Mouse (Mus musculus): ENCODE measurements around the gene Cfi. TPM values are rescaled to one million over a fixed set of nuclear protein-coding genes. Genes with fewer than 3 reads are reported as not detected.

The Cfi gene
- polyA plus RNA-seq (2014; fragmentation: Nextera tagmentation; extraction: Ambion mirVana) = 0.56 and 0.97 TPM in 2 replicates

DNA sequence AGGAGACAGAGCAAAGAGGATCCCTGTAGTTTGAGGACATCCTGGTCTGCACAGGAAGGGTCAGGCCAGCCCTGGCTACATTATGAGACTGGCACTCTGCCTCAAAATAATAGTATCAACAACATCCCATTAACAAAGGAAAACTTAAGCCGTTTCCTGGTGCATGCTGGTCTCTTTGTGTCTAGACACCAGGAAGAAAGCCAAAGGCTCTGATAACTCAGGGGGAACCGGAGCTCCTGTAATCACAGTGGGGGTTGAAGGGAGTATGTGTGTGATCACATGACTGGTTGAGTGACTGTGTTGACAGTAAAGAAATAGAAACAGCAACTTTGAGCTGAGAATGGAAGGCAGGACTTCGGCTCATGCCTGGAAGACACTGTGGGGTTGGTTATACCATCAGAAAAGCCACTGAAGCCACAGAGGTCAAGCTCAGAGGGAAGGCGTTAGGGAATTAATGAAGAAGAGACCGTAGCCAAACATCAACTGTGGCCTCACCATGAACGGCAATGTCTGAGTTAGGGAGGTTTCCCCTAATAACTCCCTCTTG is at the start of gene Cfi:
Gene Cfi (plus strand): TSS at position 497 of the 547 bp plus-strand sequence.
- no peak for ATAC-seq (ENCODE audit: low FRiP score)
- H3K9ac ChIP-seq = no peak within 1 kb of the TSS
- no peaks in the 10 kb centered on the region for H3K36me3 ChIP-seq (replicated peaks; ENCODE audit: control insufficient read depth, insufficient read depth)
- 69% methylated on average over 6 of the region's 6 CpGs for WGBS
- no peak within 1 kb of the TSS for H3K27ac ChIP-seq
- H3K4me2 ChIP-seq (replicated peaks) = peak within 1 kb of the TSS; percentile 28
- no peak within 1 kb of the TSS for H3K4me3 ChIP-seq (replicated peaks; ENCODE audit: low read length)
- no peaks in the 10 kb centered on the region for H3K27me3 ChIP-seq (ENCODE audit: control insufficient read depth, insufficient read depth, low read length)
- no peaks in the 10 kb centered on the region for H3K9me3 ChIP-seq (ENCODE audit: control insufficient read depth, low read length)
- H3K4me1 ChIP-seq (replicated peaks; ENCODE audit: control insufficient read depth, insufficient read depth, low read length) = no peaks in the 10 kb centered on the region
- no peak for DNase-seq (ENCODE audit: low spot score)

DNA sequence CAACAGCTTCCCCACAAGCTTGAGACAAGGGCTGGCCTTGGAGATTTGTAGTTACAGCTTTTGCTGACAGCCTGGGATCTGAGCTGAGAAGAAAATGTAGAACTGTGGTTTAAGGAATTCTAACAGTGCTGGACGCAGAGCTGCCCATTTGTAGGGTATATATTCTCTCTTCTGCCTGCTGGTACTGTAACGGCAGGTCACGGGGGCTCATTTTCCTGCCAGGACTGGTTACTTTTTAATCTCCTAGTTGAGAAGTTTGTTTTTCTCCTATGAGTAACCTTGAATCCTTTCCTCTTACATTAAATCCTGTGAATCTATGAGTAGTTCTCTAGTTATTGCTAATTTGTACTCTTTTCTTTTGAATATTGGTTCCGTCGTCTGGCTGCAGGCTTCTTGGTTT is 41.9 kb upstream of the Cfi start:
- H3K9me3 ChIP-seq (ENCODE audit: control insufficient read depth, low read length) = no peaks in the 10 kb centered on the region
- no peaks in the 10 kb centered on the region for H3K27me3 ChIP-seq (ENCODE audit: control insufficient read depth, insufficient read depth, low read length)
- H3K4me2 ChIP-seq (replicated peaks) = no peak overlapping the region
- DNase-seq (ENCODE audit: low spot score) (no peak), ATAC-seq (ENCODE audit: low FRiP score) (no peak)
- H3K4me3 ChIP-seq (replicated peaks; ENCODE audit: low read length) = no peak overlapping the region
- no peak overlapping the region for H3K9ac ChIP-seq
- no peaks in the 10 kb centered on the region for H3K36me3 ChIP-seq (replicated peaks; ENCODE audit: control insufficient read depth, insufficient read depth)
- no peak overlapping the region for H3K27ac ChIP-seq
- 92% methylated on average over 5 of the region's 5 CpGs for WGBS
- H3K4me1 ChIP-seq (replicated peaks; ENCODE audit: control insufficient read depth, insufficient read depth, low read length) = no peaks in the 10 kb centered on the region

DNA sequence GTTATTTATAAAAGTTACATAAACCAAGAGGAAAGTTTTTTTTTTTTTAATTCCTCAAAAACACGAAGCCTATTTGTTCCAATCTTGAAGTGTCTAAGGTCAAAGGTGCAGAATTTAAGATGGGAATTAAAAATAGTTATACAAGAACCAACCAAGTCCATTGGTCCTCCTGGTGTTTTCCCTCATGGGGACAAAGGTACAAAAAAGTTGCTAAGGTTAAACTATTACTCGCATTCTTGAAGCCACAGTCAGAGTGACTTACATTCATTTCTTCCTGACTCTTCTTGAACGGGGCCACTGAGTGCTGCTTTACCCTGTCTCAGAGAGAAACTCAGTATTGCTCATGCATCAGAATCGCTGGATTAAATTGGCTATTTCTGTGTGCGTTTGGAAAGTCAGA is 38.3 kb upstream of the Cfi start:
- Histone ChIP-seq H3K4me1 (replicated peaks; ENCODE audit: control insufficient read depth, insufficient read depth, low read length) (no peaks in the 10 kb centered on the region), H3K9me3 (ENCODE audit: control insufficient read depth, low read length) (no peaks in the 10 kb centered on the region), H3K4me3 (replicated peaks; ENCODE audit: low read length) (no peak overlapping the region), H3K36me3 (replicated peaks; ENCODE audit: control insufficient read depth, insufficient read depth) (no peaks in the 10 kb centered on the region), H3K27me3 (ENCODE audit: control insufficient read depth, insufficient read depth, low read length) (no peaks in the 10 kb centered on the region), H3K9ac (no peak overlapping the region), H3K27ac (no peak overlapping the region), H3K4me2 (replicated peaks) (no peak overlapping the region)
- 84% methylated on average over 5 of the region's 5 CpGs for WGBS
- ATAC-seq (ENCODE audit: low FRiP score) (no peak), DNase-seq (ENCODE audit: low spot score) (no peak)

DNA sequence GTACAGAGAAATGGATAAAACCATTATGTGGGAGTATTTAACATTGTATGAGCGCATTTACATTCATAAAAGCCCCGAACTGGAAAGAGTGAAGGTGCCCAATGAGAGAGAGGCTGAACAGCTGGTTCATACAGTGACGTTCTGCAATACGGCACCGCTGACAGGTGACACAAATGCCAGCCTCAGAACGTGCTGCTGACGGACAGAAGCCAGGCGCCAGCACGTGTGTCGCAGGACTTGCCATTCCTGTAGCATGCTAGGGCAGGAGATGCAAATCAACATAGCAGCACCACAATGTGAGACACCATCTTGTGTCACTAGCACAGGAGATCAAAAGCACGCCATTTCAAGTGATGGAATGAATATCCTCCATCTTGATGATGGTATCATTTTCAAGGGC is 37.1 kb upstream of the Cfi start:
- Histone ChIP-seq H3K9ac (no peak overlapping the region), H3K9me3 (ENCODE audit: control insufficient read depth, low read length) (no peaks in the 10 kb centered on the region), H3K4me1 (replicated peaks; ENCODE audit: control insufficient read depth, insufficient read depth, low read length) (no peaks in the 10 kb centered on the region), H3K4me2 (replicated peaks) (no peak overlapping the region), H3K27me3 (ENCODE audit: control insufficient read depth, insufficient read depth, low read length) (no peaks in the 10 kb centered on the region), H3K27ac (no peak overlapping the region), H3K4me3 (replicated peaks; ENCODE audit: low read length) (no peak overlapping the region), H3K36me3 (replicated peaks; ENCODE audit: control insufficient read depth, insufficient read depth) (no peaks in the 10 kb centered on the region)
- no peak for ATAC-seq (ENCODE audit: low FRiP score)
- no peak for DNase-seq (ENCODE audit: low spot score)
- 82% methylated on average over 11 of the region's 11 CpGs for WGBS

DNA sequence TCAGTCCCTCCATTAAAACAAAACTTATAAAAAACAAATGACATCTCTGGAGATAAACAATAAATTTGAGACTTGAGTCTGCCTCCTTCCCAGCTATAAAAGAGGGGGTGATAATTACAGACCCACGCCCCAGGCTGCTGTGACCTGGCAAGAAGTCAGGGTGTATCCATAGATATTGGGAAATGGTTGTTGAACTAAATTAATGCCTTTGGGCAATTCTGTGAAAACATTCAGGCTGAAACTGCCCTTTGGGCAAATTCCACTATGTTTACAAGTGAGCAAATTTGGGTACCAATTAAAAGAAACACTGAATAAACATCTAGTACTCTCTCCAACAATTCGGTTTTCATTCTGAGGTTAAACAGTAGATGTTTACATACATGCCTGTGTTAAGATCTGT is 36.7 kb upstream of the Cfi start:
- Histone ChIP-seq H3K27ac (no peak overlapping the region), H3K4me2 (replicated peaks) (no peak overlapping the region), H3K9me3 (ENCODE audit: control insufficient read depth, low read length) (no peaks in the 10 kb centered on the region), H3K4me3 (replicated peaks; ENCODE audit: low read length) (no peak overlapping the region), H3K4me1 (replicated peaks; ENCODE audit: control insufficient read depth, insufficient read depth, low read length) (no peaks in the 10 kb centered on the region), H3K27me3 (ENCODE audit: control insufficient read depth, insufficient read depth, low read length) (no peaks in the 10 kb centered on the region), H3K9ac (no peak overlapping the region), H3K36me3 (replicated peaks; ENCODE audit: control insufficient read depth, insufficient read depth) (no peaks in the 10 kb centered on the region)
- no peak for DNase-seq (ENCODE audit: low spot score)
- no peak for ATAC-seq (ENCODE audit: low FRiP score)
- WGBS = 93% methylated on average over 2 of the region's 2 CpGs

DNA sequence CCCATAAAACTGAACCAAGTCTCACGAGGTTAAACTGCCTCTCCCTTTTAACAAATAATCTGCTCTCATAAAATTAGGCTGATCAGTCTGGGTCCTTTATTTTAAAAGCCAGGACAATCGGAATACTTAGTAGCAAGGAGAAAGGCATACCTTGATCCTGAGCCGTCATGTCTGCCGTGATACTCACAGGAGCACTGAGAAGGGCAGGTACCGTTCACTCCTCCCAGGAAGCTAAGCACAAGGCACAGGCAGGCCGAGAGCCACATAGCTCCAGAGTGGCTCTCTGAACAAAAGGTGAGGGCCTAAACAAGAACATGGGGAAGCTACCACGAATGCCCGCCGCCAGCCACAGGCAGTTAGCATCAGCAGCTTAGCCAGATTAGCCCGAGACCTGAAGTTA is 31.9 kb upstream of the Cfi start, which contains the start of gene Lrit3:
Gene Lrit3 (minus strand): TSS at position 266 of the 400 bp plus-strand sequence.
- Histone ChIP-seq H3K4me2 (replicated peaks) (no peak within 1 kb of the TSS), H3K9ac (no peak within 1 kb of the TSS), H3K4me3 (replicated peaks; ENCODE audit: low read length) (no peak within 1 kb of the TSS), H3K36me3 (replicated peaks; ENCODE audit: control insufficient read depth, insufficient read depth) (no peaks in the 10 kb centered on the region), H3K27me3 (ENCODE audit: control insufficient read depth, insufficient read depth, low read length) (no peaks in the 10 kb centered on the region), H3K27ac (no peak within 1 kb of the TSS), H3K4me1 (replicated peaks; ENCODE audit: control insufficient read depth, insufficient read depth, low read length) (no peaks in the 10 kb centered on the region), H3K9me3 (ENCODE audit: control insufficient read depth, low read length) (no peaks in the 10 kb centered on the region)
- DNase-seq (ENCODE audit: low spot score) (no peak), ATAC-seq (ENCODE audit: low FRiP score) (no peak)
- 88% methylated on average over 10 of the region's 10 CpGs for WGBS

DNA sequence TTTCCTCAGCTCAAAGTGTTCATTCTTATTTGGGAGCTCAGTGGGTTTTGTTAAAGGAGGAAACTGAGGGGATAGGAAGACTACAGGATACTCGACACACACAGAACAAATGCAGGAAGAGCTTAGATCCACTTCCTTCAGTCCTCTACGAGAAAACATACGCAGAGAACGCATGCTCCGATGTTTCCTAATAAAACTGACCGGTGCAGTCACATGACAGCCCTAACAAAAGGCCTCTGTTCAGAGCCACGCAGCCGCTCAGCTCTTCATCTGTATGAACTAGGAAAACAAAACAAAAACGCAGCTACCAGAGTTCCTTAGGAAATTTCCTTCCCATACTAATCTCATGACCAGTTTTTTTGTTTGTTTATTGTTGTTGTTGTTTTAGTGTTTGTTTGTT is 14.8 kb upstream of the Cfi start:
- Histone ChIP-seq H3K9ac (no peak overlapping the region), H3K27me3 (ENCODE audit: control insufficient read depth, insufficient read depth, low read length) (no peaks in the 10 kb centered on the region), H3K4me3 (replicated peaks; ENCODE audit: low read length) (no peak overlapping the region), H3K36me3 (replicated peaks; ENCODE audit: control insufficient read depth, insufficient read depth) (peaks cover 25% of the 10 kb centered on the region), H3K4me2 (replicated peaks) (no peak overlapping the region), H3K27ac (no peak overlapping the region), H3K4me1 (replicated peaks; ENCODE audit: control insufficient read depth, insufficient read depth, low read length) (no peaks in the 10 kb centered on the region), H3K9me3 (ENCODE audit: control insufficient read depth, low read length) (no peaks in the 10 kb centered on the region)
- 64% methylated on average over 9 of the region's 9 CpGs for WGBS
- DNase-seq (ENCODE audit: low spot score) = no peak
- ATAC-seq (ENCODE audit: low FRiP score) = no peak

DNA sequence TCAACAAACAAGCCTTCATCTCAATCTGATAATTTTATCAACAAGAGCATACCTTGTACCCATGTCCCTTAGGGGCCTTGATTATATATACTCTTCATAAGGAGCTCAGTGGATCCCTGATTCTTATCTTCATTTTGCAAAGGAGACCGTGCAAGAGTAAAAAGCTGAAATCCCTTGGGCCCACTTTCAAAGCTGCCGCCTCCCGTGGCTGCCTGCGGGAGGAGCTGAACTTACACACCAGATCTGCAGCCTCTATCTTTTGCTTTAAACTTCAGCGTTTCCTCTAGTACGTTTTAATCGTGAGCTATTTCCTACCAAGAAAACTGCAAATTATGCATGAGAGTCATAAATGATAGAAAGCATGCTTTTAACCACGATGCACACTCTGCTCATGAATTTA is 13.9 kb upstream of the Cfi start:
- peak; percentile 28 for DNase-seq (ENCODE audit: low spot score)
- no peak for ATAC-seq (ENCODE audit: low FRiP score)
- Histone ChIP-seq H3K27me3 (ENCODE audit: control insufficient read depth, insufficient read depth, low read length) (no peaks in the 10 kb centered on the region), H3K27ac (no peak overlapping the region), H3K4me3 (replicated peaks; ENCODE audit: low read length) (no peak overlapping the region), H3K4me1 (replicated peaks; ENCODE audit: control insufficient read depth, insufficient read depth, low read length) (no peaks in the 10 kb centered on the region), H3K9me3 (ENCODE audit: control insufficient read depth, low read length) (no peaks in the 10 kb centered on the region), H3K4me2 (replicated peaks) (no peak overlapping the region), H3K9ac (no peak overlapping the region), H3K36me3 (replicated peaks; ENCODE audit: control insufficient read depth, insufficient read depth) (peaks cover 34% of the 10 kb centered on the region)
- WGBS = 76% methylated on average over 8 of the region's 8 CpGs

DNA sequence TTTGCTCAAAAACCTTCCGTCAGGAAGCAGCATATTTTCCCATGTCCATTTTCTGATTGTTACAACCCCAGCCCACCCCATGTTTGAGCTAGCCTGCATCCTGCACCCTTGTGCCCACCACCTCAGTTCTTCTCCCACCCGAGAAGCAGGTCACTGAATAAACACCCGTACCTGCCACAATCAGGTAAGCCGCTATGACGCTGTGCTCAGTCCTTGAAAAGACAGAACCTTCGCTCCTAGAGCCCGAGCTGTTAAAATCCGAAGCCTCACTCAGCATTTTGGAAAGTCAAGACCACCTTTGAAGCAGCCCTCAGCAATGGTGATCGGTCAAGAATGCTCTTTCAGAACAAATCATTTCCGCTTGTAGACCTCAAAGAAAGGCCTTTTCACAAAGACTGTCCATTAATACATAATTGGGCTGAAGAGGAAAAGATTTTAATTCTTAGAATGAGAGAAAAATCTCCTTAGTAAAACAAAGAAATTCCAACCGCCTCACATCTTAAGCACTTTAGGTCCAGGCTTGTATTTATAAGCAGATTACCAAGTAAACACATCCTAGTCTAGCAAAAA is 13.4 kb upstream of the Cfi start, which contains the start of gene Rrh:
Gene Rrh (minus strand): TSS at position 382 of the 570 bp plus-strand sequence.
- no peak for ATAC-seq (ENCODE audit: low FRiP score)
- H3K4me2 ChIP-seq (replicated peaks) = no peak within 1 kb of the TSS
- no peak for DNase-seq (ENCODE audit: low spot score)
- no peak within 1 kb of the TSS for H3K27ac ChIP-seq
- no peaks in the 10 kb centered on the region for H3K4me1 ChIP-seq (replicated peaks; ENCODE audit: control insufficient read depth, insufficient read depth, low read length)
- H3K9ac ChIP-seq = no peak within 1 kb of the TSS
- WGBS = 61% methylated on average over 11 of the region's 11 CpGs
- H3K4me3 ChIP-seq (replicated peaks; ENCODE audit: low read length) = no peak within 1 kb of the TSS
- no peaks in the 10 kb centered on the region for H3K27me3 ChIP-seq (ENCODE audit: control insufficient read depth, insufficient read depth, low read length)
- peaks cover 35% of the 10 kb centered on the region for H3K36me3 ChIP-seq (replicated peaks; ENCODE audit: control insufficient read depth, insufficient read depth)
- H3K9me3 ChIP-seq (ENCODE audit: control insufficient read depth, low read length) = no peaks in the 10 kb centered on the region

DNA sequence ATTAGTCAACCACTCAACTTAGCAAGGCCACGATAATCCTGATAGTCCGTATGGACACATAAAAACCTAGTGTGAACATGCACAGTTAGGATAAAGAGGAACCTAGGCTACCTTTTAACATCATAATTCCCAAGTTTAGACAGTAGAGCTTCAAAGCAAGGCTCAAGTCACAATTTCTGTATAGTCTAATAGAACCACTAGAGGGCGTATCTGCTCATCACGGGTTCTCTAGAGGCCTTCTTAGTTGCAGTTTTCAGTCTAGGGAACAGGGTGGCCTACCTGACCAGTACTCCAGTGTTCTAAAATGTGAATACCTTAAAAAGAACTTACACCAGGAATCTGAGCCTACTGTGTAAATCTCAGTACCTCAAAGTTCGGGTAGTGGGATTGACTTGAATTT is 12.4 kb upstream of the Cfi start:
- no peak overlapping the region for H3K9ac ChIP-seq
- H3K27me3 ChIP-seq (ENCODE audit: control insufficient read depth, insufficient read depth, low read length) = no peaks in the 10 kb centered on the region
- no peak overlapping the region for H3K4me3 ChIP-seq (replicated peaks; ENCODE audit: low read length)
- DNase-seq (ENCODE audit: low spot score) (peak; percentile 73), ATAC-seq (ENCODE audit: low FRiP score) (no peak)
- no peak overlapping the region for H3K4me2 ChIP-seq (replicated peaks)
- no peak overlapping the region for H3K27ac ChIP-seq
- peaks cover 36% of the 10 kb centered on the region for H3K36me3 ChIP-seq (replicated peaks; ENCODE audit: control insufficient read depth, insufficient read depth)
- H3K9me3 ChIP-seq (ENCODE audit: control insufficient read depth, low read length) = no peaks in the 10 kb centered on the region
- WGBS = 57% methylated on average over 5 of the region's 5 CpGs
- H3K4me1 ChIP-seq (replicated peaks; ENCODE audit: control insufficient read depth, insufficient read depth, low read length) = no peaks in the 10 kb centered on the region
